Mouse (Mus musculus) layer of hippocampus, adult 18-20 months (tissue): Measurements from ENCODE around the gene Pqlc2. TPM values are rescaled to one million over a fixed set of nuclear protein-coding genes. Genes with fewer than 3 reads are reported as not detected.

Source experiments
- DNase-seq, 2 experiments: peaks; one replicate each; pipeline ENCODE4 v3.0.0; 2022; ENCODE audit warnings: low spot score in 2 of 2
- long read RNA-seq: library from polyadenylated mRNA; stranded (forward); transcript quantifications from one replicate; pipeline ENCODE4 v2.0.0, GENCODE M21; 2021
- total RNA-seq, 2 experiments: library from RNA; stranded (reverse); gene quantifications; 2 replicates each; pipeline ENCODE4 v1.2.3; 2021

Gene Pqlc2
- 10 to 100 TPM; 12.9 to 14.2 TPM for total RNA-seq
- long read RNA-seq, transcript Pqlc2-201 (9 exons, 1,532 nt) = major isoform, 9 of 14 reads
- long read RNA-seq, partial matches to known transcripts = 3 of 14 reads
- long read RNA-seq, other reads (novel, unspliced or antisense) = 2 of 14 reads

DNA sequence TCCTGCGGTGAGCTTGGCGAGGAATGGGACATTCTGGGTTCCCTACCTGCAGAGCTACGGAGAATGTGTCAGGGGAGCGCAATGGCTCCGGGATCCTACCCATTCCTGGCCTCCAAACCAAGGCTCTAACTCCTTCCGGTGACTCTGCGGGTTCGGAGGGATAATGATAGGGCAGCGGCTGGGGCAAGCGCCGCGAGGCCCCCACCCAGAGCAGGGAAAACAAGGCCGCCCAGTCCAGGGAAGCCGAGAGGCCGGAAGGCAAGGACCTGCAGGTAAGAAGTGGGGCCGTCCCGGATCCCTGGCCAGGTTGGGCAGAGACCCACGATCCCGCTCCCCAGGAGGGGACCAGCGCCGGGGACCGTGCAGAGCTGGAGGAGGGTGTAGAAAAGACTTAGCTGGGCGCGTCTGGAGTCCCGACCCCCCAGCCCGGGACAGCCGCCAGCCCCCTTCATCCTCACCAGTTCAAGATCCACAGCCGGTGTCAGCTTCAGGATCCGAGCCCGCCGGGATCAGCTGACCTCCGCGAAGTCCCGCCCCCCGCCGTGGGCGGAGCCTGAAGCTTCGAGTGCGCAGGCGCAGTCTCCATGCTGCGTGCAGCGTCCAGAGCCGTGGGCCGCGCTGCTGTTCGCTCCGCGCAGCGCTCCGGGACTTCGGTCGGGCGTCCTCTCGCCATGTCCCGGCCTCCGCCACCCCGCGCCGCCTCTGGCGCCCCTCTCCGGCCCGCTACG is at the start of gene Pqlc2, which contains the start of gene Akr7a5:
TSS of gene Pqlc2 (minus strand) at position 538 of the 728 bp plus-strand sequence.
TSS of gene Akr7a5 (plus strand) at position 574 of the 728 bp plus-strand sequence.
- DNase-seq = peak; percentile 94 to 99

GRCm38 (mm10) chr4:139357211-139357610 is 46.7 kb upstream of the Pqlc2 start:
- no peak for DNase-seq

GRCm38 (mm10) chr4:139352832-139353231 is 42.3 kb upstream of the Pqlc2 start:
- DNase-seq = no peak

- peak; percentile 82 to 89 for DNase-seq
Observed at GRCm38 (mm10) chr4:139351931-139352711, 41.6 kb upstream of the Pqlc2 start, which contains the start of the genes Mrto4, Emc1 and Ubr4. TSS of gene Mrto4 (minus strand) at chr4:139352576. TSS of gene Emc1 (plus strand) at chr4:139352587. TSS of gene Ubr4 (plus strand) at chr4:139352609.

- DNase-seq = no peak
Observed at GRCm38 (mm10) chr4:139345416-139346019, 35.0 kb upstream of the Pqlc2 start.

GRCm38 (mm10) chr4:139343718-139344117 is 33.2 kb upstream of the Pqlc2 start:
- DNase-seq = peak; percentile 10 to 56

- no peak for DNase-seq
Observed at GRCm38 (mm10) chr4:139341556-139342233, 31.2 kb upstream of the Pqlc2 start.

- DNase-seq = no peak
Observed at GRCm38 (mm10) chr4:139340835-139341234, 30.3 kb upstream of the Pqlc2 start.

DNA sequence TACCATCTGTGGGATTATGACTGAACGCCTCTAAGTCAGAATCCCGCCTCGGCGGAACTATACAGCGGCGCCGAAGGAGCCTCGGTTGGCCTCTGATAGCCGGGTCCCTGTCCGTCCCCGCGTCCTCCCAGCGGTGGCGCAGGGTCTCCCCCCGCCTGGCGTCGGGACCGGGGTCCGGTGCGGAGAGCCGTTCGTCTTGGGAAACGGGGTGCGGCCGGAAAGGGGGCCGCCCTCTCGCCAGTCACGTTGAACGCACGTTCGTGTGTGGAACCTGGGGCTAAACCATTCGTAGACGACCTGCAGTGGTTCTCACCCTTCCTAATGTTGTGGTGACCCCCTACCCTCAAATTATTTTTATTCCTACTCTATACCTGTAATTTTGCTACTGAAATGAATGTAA is 27.6 kb upstream of the Pqlc2 start:
- DNase-seq = no peak

- peak; percentile 16 to 61 for DNase-seq
Observed at GRCm38 (mm10) chr4:139336822-139337483, 26.4 kb upstream of the Pqlc2 start.

DNA sequence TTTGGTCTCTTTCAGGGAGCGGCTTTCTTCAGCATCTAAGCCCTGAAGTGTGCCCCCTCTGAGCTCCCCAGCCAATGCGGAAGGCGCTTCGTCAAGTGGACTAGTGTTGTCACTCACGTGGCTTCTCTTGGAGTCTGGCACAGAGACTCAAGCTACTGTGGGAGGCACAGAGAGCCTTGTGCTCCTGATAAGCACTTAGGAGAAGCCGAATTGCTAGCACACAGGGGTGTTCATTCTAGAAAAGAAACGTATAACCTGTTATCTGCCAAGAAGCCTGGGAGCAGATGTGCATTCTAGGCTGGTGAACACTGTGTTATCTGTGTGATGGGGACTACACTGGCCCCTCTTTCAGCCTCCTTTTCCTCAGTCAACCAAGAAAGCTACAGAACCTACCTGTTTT is 25.0 kb upstream of the Pqlc2 start:
- DNase-seq = no peak

- DNase-seq = no peak
Observed at GRCm38 (mm10) chr4:139334631-139335295, 24.3 kb upstream of the Pqlc2 start.

- DNase-seq = peak in 1 of 2 experiments; percentile 26
Observed at GRCm38 (mm10) chr4:139330605-139331004, 20.1 kb upstream of the Pqlc2 start.

DNA sequence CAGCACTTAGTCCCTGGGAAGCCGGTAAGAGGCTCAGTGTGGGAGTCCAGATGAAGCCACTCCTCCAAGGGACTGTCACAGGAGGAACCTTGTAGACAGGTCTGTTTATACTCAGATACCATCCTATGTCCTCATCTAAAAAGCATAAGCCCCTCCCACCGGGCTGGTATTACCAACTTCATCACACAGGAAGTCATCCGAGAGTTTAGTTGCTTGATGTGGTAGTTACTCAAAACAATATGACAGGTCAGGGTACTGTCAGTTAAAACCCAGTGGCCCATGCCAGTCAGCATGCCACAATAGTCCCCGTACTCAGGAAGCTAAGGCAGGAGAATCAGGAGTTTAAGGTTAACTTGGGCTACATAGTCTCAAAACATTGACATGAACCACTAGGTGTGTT is 9.2 kb upstream of the Pqlc2 start:
- no peak for DNase-seq

GRCm38 (mm10) chr4:139318449-139318848 is 7.9 kb upstream of the Pqlc2 start:
- no peak for DNase-seq

DNA sequence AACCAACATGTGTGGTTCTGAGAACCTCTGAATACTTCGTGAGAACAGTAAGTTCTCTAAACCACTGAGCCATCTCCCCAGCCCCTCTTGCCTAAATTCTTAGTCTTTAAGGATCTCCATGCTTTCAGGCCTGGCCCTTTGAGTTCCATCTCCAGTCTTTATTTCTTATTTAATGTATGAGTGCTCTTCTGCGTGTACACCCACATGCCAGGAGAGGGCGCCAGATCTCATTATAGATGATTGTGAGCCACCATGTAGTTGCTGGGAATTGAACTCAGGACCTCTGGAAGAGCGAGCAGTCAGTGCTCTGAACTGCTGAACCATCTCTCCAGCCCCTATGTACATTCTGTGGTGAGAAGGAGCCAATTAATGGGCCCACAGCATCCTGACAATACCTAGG is 2.1 kb upstream of the Pqlc2 start:
- no peak for DNase-seq

- no peak for DNase-seq
Observed at GRCm38 (mm10) chr4:139311707-139312106, 1.2 kb upstream of the Pqlc2 start.

- no peak for DNase-seq
Observed at GRCm38 (mm10) chr4:139310899-139311701, 592 bp upstream of the Pqlc2 start.

- no peak for DNase-seq
Observed at GRCm38 (mm10) chr4:139309651-139310050, 857 bp downstream of the Pqlc2 start.
